ENCODE assay signal across 16 mouse cellular contexts in genomic region chr6:133171286-133171685, GRCm38 (mm10).
DNase-seq lines count a peak whose midpoint lies in the region; ATAC-seq and TF ChIP-seq lines count a peak whose summit lies in the region.
"Had no signal": no experiment of that assay in that cellular context is flagged by ENCODE, and none has a peak within 500 bp of the region (broad histone marks: within the 10 kb centered on the region; RNA-seq: fewer than 3 reads in every experiment).

No protein-coding gene starts in this region.

- H3K4me1 ChIP-seq in forebrain, embryonic 14.5 days (ENCODE audit: control insufficient read depth, insufficient read depth, low read length): no peaks in the 10 kb centered on the region
- H3K4me1 ChIP-seq in forebrain, embryonic 13.5 days: no peaks in the 10 kb centered on the region
- H3K4me1 ChIP-seq: forebrain, embryonic 12.5 days; liver, embryonic 15.5 days; neural tube, embryonic 13.5 days had no signal

- no peaks in the 10 kb centered on the region for H3K9me3 ChIP-seq in forebrain, embryonic 14.5 days (replicated peaks; ENCODE audit: control insufficient read depth, low read length)
- H3K9me3 ChIP-seq in forebrain, embryonic 13.5 days (replicated peaks): no peaks in the 10 kb centered on the region
- H3K9me3 ChIP-seq: forebrain, embryonic 12.5 days; liver, embryonic 15.5 days; neural tube, embryonic 13.5 days had no signal

- H3K36me3 ChIP-seq in forebrain, embryonic 14.5 days (ENCODE audit: control insufficient read depth, insufficient read depth, low read length): no peaks in the 10 kb centered on the region
- H3K36me3 ChIP-seq in forebrain, embryonic 13.5 days (ENCODE audit: poor library complexity, severe bottlenecking): no peaks in the 10 kb centered on the region
- H3K36me3 ChIP-seq: forebrain, embryonic 12.5 days; liver, embryonic 15.5 days; neural tube, embryonic 13.5 days had no signal

- ATAC-seq in forebrain, embryonic 14.5 days: no peak
- ATAC-seq in forebrain, embryonic 13.5 days: no peak

- DNase-seq in forebrain, embryonic 14.5 days (ENCODE audit: low spot score): peak; percentile 4
- DNase-seq in layer of hippocampus, adult 2 months (ENCODE audit: low spot score in 2 of 2): no peak
- DNase-seq in layer of hippocampus, postnatal 10 days (ENCODE audit: low spot score in 2 of 2): no peak
- DNase-seq in 416B (ENCODE audit: low read depth) (peak; percentile 48), adipocyte (ENCODE audit: low spot score) (peak; percentile 32)
- DNase-seq in thymus, adult 18-20 months: no peak
- no peak for DNase-seq in spleen, postnatal 14 days (ENCODE audit: low spot score in 2 of 2)
- DNase-seq: adrenal gland, postnatal 36 days; cerebellum, postnatal 36 days; heart, postnatal 14 days; kidney, postnatal 14 days had no signal

- no peak overlapping the region for H3K4me2 ChIP-seq in forebrain, embryonic 14.5 days (ENCODE audit: low read length)
- H3K4me2 ChIP-seq in forebrain, embryonic 13.5 days: no peak overlapping the region
- H3K4me2 ChIP-seq: forebrain, embryonic 12.5 days; liver, embryonic 15.5 days; neural tube, embryonic 13.5 days had no signal

- WGBS in forebrain, embryonic 14.5 days: 59% methylated on average over 2 of the region's 2 CpGs
- 62% methylated on average over 2 of the region's 2 CpGs for WGBS in forebrain, embryonic 13.5 days

- H3K4me3 ChIP-seq in forebrain, embryonic 14.5 days (ENCODE audit: low read depth, low read length): no peak overlapping the region
- no peak overlapping the region for H3K4me3 ChIP-seq in forebrain, embryonic 13.5 days
- H3K4me3 ChIP-seq in layer of hippocampus, adult 2 months: no peak overlapping the region
- H3K4me3 ChIP-seq: forebrain, embryonic 12.5 days; liver, embryonic 15.5 days; neural tube, embryonic 13.5 days had no signal

- no peaks in the 10 kb centered on the region for H3K27me3 ChIP-seq in forebrain, embryonic 14.5 days (replicated peaks; ENCODE audit: control insufficient read depth, insufficient read depth, low read length)
- H3K27me3 ChIP-seq in forebrain, embryonic 13.5 days: no peaks in the 10 kb centered on the region
- H3K27me3 ChIP-seq: forebrain, embryonic 12.5 days; liver, embryonic 15.5 days; neural tube, embryonic 13.5 days had no signal

- no peak overlapping the region for H3K27ac ChIP-seq in forebrain, embryonic 14.5 days (ENCODE audit: low read depth, low read length)
- H3K27ac ChIP-seq in forebrain, embryonic 13.5 days: no peak overlapping the region
- H3K27ac ChIP-seq in layer of hippocampus, adult 2 months: no peak overlapping the region
- H3K27ac ChIP-seq: forebrain, embryonic 12.5 days; liver, embryonic 15.5 days; macrophage; neural tube, embryonic 13.5 days had no signal

- no peak overlapping the region for H3K9ac ChIP-seq in forebrain, embryonic 14.5 days (ENCODE audit: low read length)
- no peak overlapping the region for H3K9ac ChIP-seq in forebrain, embryonic 13.5 days
- H3K9ac ChIP-seq: forebrain, embryonic 12.5 days; liver, embryonic 15.5 days; neural tube, embryonic 13.5 days had no signal

- peak; percentile 54 for TF ChIP-seq CTCF in layer of hippocampus, adult 2 months (conservative IDR thresholded peaks at IDR 0.05)

Comparison
In these comparisons a context has a peak if more than half of its experiments do, and no peak if none do; other contexts are left out.
1. DNase-seq: peak in forebrain, embryonic 14.5 days (single experiment), 416B (single experiment) and adipocyte (single experiment); none in layer of hippocampus, adult 2 months (0 of 2), layer of hippocampus, postnatal 10 days (0 of 2), thymus, adult 18-20 months (0 of 2) and spleen, postnatal 14 days (0 of 2).